Mouse (Mus musculus) adrenal gland, adult (tissue): ENCODE measurements at regions not wholly inside any gene's neighbourhood (a gene's known extent, or its start where the extent isn't known, plus 50 kb on each side); places are given as distances from the start of the nearest gene placed in this dataset.

ENCODE experiments used
- DNase-seq, 2 experiments: peaks; one replicate each; pipeline ENCODE4 v3.0.0; 2022 to 2023; ENCODE audit warnings: low spot score in 1 of 2; ENCODE audit not compliant: inconsistent age in 2 of 2

- no peak for DNase-seq
Observed at GRCm38 (mm10) chr14:72113377-72113993, 378.2 kb downstream of the Gm9195 start.

DNA sequence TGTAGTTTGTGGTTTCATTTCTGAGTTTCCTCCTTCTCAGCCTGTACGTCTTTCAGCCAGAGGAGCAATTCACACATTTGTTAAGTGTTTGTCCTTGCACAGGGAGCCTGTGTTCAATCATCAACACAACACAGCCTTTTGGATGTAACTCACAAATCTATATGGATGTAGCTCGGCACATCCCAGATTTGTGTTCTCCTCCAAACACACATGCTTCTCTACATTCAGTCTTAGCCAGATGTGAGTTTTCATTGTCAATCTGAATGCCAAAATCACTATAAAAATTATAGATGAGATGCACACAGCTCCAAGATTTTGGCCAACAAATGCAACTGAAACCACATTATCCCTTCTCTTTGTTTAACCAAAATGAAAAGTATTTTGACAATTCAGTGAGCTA lies 380.9 kb downstream of the Gm9195 start:
- DNase-seq: no peak

- no peak for DNase-seq
Observed at GRCm38 (mm10) chr14:72091579-72091978, 400.1 kb downstream of the Gm9195 start.

DNA sequence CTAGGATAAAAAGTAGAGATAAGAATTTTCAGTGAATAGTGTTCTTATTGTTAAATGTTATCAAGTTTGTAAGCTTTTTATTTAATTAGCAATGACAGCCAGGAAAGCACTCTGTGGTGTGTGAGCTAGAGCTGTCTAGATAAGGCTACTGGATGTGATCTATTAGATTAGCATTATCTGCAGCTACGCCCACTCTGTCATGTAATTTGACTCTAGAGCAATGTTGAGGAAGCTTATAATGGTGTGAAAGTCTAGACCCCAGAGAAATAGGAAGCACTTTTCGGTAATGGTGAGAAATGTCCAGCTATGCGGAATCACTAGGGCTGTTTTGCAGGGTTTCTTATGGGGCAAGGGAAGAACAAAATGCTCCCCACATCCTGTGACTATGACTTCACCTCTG lies 410.2 kb downstream of the Gm9195 start:
- DNase-seq: no peak

- DNase-seq: no peak
Observed at GRCm38 (mm10) chr14:72064111-72064812, 427.4 kb downstream of the Gm9195 start.

- no peak for DNase-seq
Observed at GRCm38 (mm10) chr14:72042881-72043236, 448.8 kb downstream of the Gm9195 start.

- DNase-seq: no peak
Observed at GRCm38 (mm10) chr14:72042112-72042880, 449.3 kb downstream of the Gm9195 start.

- DNase-seq: no peak
Observed at GRCm38 (mm10) chr14:72030396-72030795, 461.2 kb downstream of the Gm9195 start.

GRCm38 (mm10) chr14:72027362-72028020 lies 464.1 kb downstream of the Gm9195 start:
- no peak for DNase-seq

DNA sequence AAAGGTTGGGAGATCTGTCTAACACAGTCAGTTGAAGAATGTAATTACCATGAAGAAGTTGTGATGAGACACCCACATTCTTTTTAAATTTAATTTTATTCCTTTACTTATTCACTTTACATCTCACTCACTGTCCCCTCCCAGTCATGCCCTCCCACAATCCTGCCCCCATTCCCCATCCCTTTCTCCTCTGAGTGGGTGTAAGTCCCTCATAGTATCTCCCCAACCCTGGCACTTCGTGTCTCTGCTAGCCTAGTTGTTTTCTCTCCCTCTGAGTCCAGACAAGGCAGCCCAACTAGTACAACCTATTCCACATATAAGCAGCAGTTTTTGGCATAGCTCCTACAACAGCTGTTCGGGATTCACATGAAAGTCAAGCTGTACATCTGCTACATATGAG lies 487.3 kb downstream of the Gm9195 start:
- no peak for DNase-seq

DNA sequence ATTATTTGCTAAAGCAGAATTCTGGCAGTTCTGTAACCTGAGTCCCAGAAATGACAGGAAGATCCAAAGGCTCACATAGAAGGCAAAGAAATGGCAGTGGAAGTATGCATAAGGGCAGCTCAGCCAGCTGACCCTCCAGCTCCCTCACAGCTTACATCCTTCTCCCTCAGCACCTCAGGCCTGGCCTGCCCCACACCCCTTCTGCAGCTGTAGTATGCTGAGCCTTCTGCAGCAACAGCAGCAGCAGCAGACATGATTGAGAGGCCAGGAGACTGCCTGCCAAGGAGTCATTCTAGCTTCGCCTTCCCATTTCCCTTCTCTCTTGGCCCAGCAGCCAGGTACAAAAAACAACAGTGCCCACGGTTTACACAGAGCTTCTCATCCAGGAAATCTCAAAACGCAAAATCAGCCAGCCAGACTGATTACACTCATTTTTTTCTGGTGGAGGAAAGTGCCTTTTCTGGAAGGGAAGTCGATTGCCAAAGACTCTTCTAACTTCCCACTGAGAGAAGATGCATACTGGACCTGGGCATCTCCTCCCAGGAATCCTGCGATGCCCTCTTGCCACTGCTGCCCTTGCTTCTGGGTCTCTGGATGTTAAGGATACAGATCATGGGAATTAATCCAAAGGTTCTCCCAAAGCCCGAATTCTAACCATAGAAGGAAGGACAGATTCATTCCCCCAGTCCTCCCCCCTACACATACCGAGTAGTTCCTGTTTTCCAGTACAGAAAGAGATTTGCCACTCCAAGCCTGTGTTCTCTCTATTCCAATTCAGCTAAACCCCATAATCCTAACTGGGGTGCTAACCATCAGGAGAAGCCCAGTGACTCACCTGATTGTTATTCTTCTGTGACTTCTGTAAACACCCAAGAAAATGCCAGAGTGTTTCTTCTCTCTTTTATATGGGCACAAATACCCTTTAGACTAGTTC lies 489.2 kb downstream of the Gm9195 start:
- no peak for DNase-seq

- no peak for DNase-seq
Observed at GRCm38 (mm10) chr14:71973016-71973415, 518.6 kb downstream of the Gm9195 start.

DNA sequence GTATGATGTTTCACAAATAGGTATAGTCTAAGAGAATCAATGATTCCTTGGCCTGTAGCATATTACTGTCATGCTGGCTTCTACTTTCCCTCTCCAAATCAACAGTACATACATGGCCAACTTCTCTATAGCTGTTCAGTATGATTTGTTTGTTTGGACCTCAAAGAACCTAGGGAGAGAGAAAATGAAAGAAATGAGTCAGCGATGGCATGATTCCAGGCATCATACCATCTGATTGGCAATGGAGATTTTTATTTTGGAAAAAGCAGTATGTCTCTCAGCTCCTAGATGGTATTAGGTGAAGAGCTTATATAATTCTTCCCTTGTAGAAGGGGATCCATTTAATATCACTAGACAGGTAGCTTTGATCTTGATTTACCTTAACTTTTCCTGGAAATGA lies 519.1 kb downstream of the Gm9195 start:
- peak in 1 of 2 experiments; percentile 22 for DNase-seq

- DNase-seq: no peak
Observed at GRCm38 (mm10) chr14:71967646-71968045, 524.0 kb downstream of the Gm9195 start.

DNA sequence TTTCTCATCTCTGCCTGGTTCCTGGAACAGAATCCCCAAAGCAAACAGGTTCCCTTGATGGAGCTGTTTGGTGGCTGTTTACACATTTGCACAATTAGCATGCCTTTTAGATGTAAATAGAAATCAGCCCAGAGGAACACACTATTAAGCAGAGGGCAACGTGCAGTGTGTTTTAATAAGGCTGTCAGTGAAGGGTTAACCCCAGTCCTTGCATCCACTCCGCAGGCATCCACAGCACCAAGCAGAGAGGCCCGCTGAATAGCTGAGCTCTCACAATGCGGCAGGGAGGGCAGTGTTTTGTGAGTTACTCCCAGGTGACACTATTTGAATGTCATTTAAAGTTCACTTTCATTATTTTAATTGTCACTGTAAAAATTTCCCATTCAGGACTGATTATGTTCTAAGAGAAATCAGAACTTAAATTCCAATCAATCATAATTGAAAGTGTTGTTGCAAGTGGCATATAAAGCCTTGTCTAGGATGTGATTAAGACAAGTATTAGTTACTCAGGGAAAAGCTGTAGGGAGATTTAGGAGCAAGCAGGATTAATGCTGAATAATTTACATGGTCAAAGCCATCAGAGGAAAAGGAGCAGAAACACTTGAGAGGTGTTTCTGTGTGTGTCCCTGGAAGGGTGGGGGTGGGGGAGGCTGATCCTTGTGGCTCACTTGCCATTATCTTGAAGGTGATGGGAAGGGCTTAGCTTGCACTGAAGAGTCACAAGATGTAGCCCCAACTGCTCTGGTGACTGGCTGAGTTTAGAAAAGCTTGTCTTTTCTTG lies 528.1 kb downstream of the Gm9195 start:
- DNase-seq: no peak

DNA sequence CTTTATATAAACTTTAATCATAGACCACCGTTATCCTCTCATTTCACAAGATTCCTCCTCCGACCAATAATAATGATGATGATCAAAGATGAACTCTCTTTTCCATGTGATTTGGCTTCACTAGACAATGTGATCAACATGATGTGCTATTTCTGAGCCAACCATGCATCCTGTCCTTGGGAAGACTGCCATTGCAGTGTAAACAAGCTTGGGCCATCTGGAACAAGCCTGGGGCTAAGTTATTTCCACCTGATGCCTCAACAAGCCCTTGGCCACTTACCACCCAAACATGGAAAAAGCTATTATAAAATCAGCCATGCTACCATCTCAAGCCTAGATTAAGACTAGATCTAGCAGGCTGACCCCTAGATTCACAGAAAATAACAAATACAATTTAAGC lies 542.9 kb downstream of the Gm9195 start:
- no peak for DNase-seq

- no peak for DNase-seq
Observed at GRCm38 (mm10) chr14:71937157-71937485, 554.5 kb downstream of the Gm9195 start.

GRCm38 (mm10) chr14:71936373-71937156 lies 555.1 kb downstream of the Gm9195 start:
- no peak for DNase-seq

- no peak for DNase-seq
Observed at GRCm38 (mm10) chr14:71915964-71916363, 575.7 kb downstream of the Gm9195 start.
